Mouse (Mus musculus): ENCODE measurements around the gene Rnf220. TPM values are rescaled to one million over a fixed set of nuclear protein-coding genes. Genes with fewer than 3 reads are reported as not detected.

Gene Rnf220
- total and polyA plus RNA-seq, 3 experiments = 64.4 to 117 (median 86.8) TPM

DNA sequence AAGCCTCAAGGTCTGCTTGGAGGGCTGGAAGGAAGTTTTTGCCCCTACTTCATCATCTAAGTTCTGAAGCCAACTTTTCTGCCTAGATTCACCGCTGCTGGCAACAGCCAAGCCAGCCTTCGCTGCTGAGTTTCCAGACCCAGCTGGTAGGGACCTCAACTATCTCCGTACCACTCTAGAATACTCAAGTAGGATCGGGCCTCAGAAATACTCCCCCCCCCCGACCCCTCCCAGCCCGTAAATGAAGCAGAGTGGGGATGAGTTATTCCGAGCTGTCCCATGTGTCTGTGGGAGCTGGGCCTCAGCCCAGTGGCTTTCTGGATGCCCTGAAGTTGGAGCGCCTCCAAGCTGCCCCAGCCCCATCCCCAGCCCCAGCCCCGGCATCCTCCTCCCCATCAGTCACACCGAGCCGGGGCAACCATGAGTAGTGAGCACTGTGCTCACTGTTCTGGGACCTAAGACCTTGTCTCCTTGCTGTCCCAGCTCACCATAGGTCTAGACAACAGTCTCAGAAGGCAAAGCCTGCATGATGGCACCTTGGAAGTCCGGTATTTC, 146.6 kb downstream of the Rnf220 start:
- Histone ChIP-seq H3K4me2 (ENCODE audit: insufficient read depth, low read depth, poor library complexity, severe bottlenecking) (no peak overlapping the region), H3K79me2 (replicated peaks; ENCODE audit: control insufficient read depth, extremely low read depth, insufficient read depth, poor library complexity, severe bottlenecking) (no peaks in the 10 kb centered on the region), H3K27me3 (replicated peaks) (no peaks in the 10 kb centered on the region), H3K36me3 (replicated peaks in 1 of 2; ENCODE audit: control insufficient read depth in 1 of 2, insufficient read depth in 1 of 2, low read length in 1 of 2) (no peaks in the 10 kb centered on the region), H3K27ac (ENCODE audit: insufficient read depth, low read depth) (no peak overlapping the region), H3K9me3 (replicated peaks; ENCODE audit: low read length) (no peaks in the 10 kb centered on the region), H3K9ac (ENCODE audit: insufficient read depth, low read depth) (no peak overlapping the region), H3K4me3 (replicated peaks in 1 of 3; ENCODE audit: low read depth in 2 of 3, low read length in 2 of 3, poor library complexity in 1 of 3) (no peak overlapping the region), H3K4me1 (ENCODE audit: control insufficient read depth in 1 of 2, insufficient read depth in 2 of 2) (peaks cover 5 to 38% of the 10 kb centered on the region in 2 experiments)
- in situ Hi-C loops (cut with MboI; ENCODE audit: low pct_ligation_motif_present, low pct_unique_long_range_greater_than_20kb, low sequenced_read_pairs) = no loop called here
- DNase-seq (ENCODE audit: extremely low read depth) = no peak
- dilution Hi-C loops (cut with MboI; ENCODE audit: extremely low pct_ligation_motif_present, extremely low pct_unique_long_range_greater_than_20kb, low sequenced_read_pairs) = no loop called here
- TF ChIP-seq CHD1 (IDR thresholded peaks at IDR 0.05; ENCODE audit: low read depth, low read length) (no peak), E2F4 (IDR thresholded peaks at IDR 0.05; ENCODE audit: insufficient replicate concordance, low read depth, low read length) (no peak), SIN3A (IDR thresholded peaks at IDR 0.05; ENCODE audit: low read length) (no peak), ZKSCAN1 (IDR thresholded peaks at IDR 0.05; ENCODE audit: borderline replicate concordance, low read depth, low read length) (no peak), GABPA (IDR thresholded peaks at IDR 0.05; ENCODE audit: insufficient replicate concordance, low read depth, low read length) (no peak), USF1 (IDR thresholded peaks at IDR 0.05; ENCODE audit: low read depth, low read length) (no peak), MAX (IDR thresholded peaks at IDR 0.05; ENCODE audit: low read length) (no peak), ZC3H11A (IDR thresholded peaks at IDR 0.05; ENCODE audit: low read depth, low read length) (no peak), RAD21 (IDR thresholded peaks at IDR 0.05; ENCODE audit: low read depth, low read length) (no peak), CHD2 (IDR thresholded peaks at IDR 0.05; ENCODE audit: low read length) (no peak), ZMIZ1 (IDR thresholded peaks at IDR 0.05; ENCODE audit: low read depth, low read length) (no peak), TBP (conservative IDR thresholded peaks at IDR 0.05; ENCODE audit: low read depth, low read length) (no peak), BHLHE40 (IDR thresholded peaks at IDR 0.05; ENCODE audit: low read depth, low read length) (no peak), JUN (IDR thresholded peaks at IDR 0.05; ENCODE audit: insufficient read depth, low read depth, low read length) (no peak), MAZ (IDR thresholded peaks at IDR 0.05; ENCODE audit: low read depth, low read length) (no peak), TCF12 (IDR thresholded peaks at IDR 0.05; ENCODE audit: low read depth, low read length) (no peak)

DNA sequence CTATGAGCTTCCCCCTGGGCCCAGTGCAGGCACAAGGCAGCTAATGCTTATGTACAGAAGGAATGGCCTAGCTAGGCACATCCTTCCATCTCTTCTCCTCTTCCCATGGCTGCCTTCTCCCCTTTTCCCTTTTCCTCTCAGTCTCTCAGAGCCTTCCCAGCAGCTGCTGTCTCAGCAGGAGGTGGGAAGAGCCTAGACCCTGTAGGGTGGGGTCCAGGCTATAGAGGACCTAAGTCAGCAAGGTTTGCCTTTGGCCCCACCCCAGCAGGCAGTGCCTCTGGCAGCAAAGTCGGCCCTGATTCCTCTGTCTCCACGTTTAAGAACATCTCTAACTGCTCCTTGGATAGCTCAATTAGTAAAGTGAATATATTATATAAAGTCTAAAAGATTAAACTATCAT, 147.5 kb downstream of the Rnf220 start:
- Histone ChIP-seq H3K27ac (ENCODE audit: insufficient read depth, low read depth) (no peak overlapping the region), H3K4me1 (ENCODE audit: control insufficient read depth in 1 of 2, insufficient read depth in 2 of 2) (peaks cover 2 to 30% of the 10 kb centered on the region in 2 experiments; a peak in 3 of 4 replicates), H3K4me3 (replicated peaks in 1 of 3; ENCODE audit: low read depth in 2 of 3, low read length in 2 of 3, poor library complexity in 1 of 3) (no peak overlapping the region), H3K4me2 (ENCODE audit: insufficient read depth, low read depth, poor library complexity, severe bottlenecking) (no peak overlapping the region), H3K9ac (ENCODE audit: insufficient read depth, low read depth) (no peak overlapping the region), H3K36me3 (replicated peaks in 1 of 2; ENCODE audit: control insufficient read depth in 1 of 2, insufficient read depth in 1 of 2, low read length in 1 of 2) (no peaks in the 10 kb centered on the region), H3K79me2 (replicated peaks; ENCODE audit: control insufficient read depth, extremely low read depth, insufficient read depth, poor library complexity, severe bottlenecking) (no peaks in the 10 kb centered on the region), H3K9me3 (replicated peaks; ENCODE audit: low read length) (no peaks in the 10 kb centered on the region), H3K27me3 (replicated peaks) (no peaks in the 10 kb centered on the region)
- in situ Hi-C loops (cut with MboI; ENCODE audit: low pct_ligation_motif_present, low pct_unique_long_range_greater_than_20kb, low sequenced_read_pairs) = no loop called here
- DNase-seq (ENCODE audit: extremely low read depth) = no peak
- TF ChIP-seq UBTF (IDR thresholded peaks at IDR 0.05; ENCODE audit: low read depth, low read length) (no peak), ELF1 (IDR thresholded peaks at IDR 0.05; ENCODE audit: low read depth, low read length) (no peak), SIN3A (IDR thresholded peaks at IDR 0.05; ENCODE audit: low read length) (no peak), TBP (conservative IDR thresholded peaks at IDR 0.05; ENCODE audit: low read depth, low read length) (no peak), HCFC1 (IDR thresholded peaks at IDR 0.05; ENCODE audit: low read depth, low read length) (no peak), POLR2AphosphoS2 (IDR thresholded peaks at IDR 0.05; ENCODE audit: low read depth, low read length) (no peak), MAZ (IDR thresholded peaks at IDR 0.05; ENCODE audit: low read depth, low read length) (no peak), KAT2A (IDR thresholded peaks at IDR 0.05; ENCODE audit: insufficient replicate concordance, low read length) (no peak), SMC3 (IDR thresholded peaks at IDR 0.05; ENCODE audit: low read depth, low read length) (no peak), POLR2A (IDR thresholded peaks at IDR 0.05; ENCODE audit: low read depth, low read length) (no peak), BHLHE40 (IDR thresholded peaks at IDR 0.05; ENCODE audit: low read depth, low read length) (no peak), MAFK (IDR thresholded peaks at IDR 0.05; ENCODE audit: insufficient replicate concordance, low read length) (no peak), ZKSCAN1 (IDR thresholded peaks at IDR 0.05; ENCODE audit: borderline replicate concordance, low read depth, low read length) (no peak), JUND (conservative IDR thresholded peaks at IDR 0.05; ENCODE audit: low read depth, low read length) (no peak), RCOR1 (conservative IDR thresholded peaks at IDR 0.05; ENCODE audit: low read depth, low read length) (no peak), JUN (IDR thresholded peaks at IDR 0.05; ENCODE audit: insufficient read depth, low read depth, low read length) (no peak)
- dilution Hi-C loops (cut with MboI; ENCODE audit: extremely low pct_ligation_motif_present, extremely low pct_unique_long_range_greater_than_20kb, low sequenced_read_pairs) = no loop called here

Measured in CH12.LX (cell line).